Mouse (Mus musculus): Measurements from ENCODE around the gene Lrch3.
A peak's percentile ranks its signal among the peaks of the same experiment; 100 is the strongest.
"Not testable (repeated sequence)": the region's sequence is repeated elsewhere in the genome, so short reads cannot be mapped to it uniquely, and the experiment has no call there.

Lrch3 gene

GRCm38 (mm10) chr16:33056095-33056785 lies 142.3 kb downstream of the Lrch3 start, which contains the start of the genes Iqcg and Rpl35a:
Iqcg (minus strand) TSS chr16:33056218.
Rpl35a (plus strand) TSS chr16:33056453.
- DNase-seq, result peak; percentile 93 to 94

GRCm38 (mm10) chr16:33056786-33057185 lies 142.9 kb downstream of the Lrch3 start:
- DNase-seq, result peak in 1 of 2 experiments; percentile 37

- no peak for DNase-seq
These were observed 144.1 kb downstream of the Lrch3 start for GRCm38 (mm10) chr16:33058033-33058432.

- not testable (repeated sequence) for DNase-seq
These were observed 144.8 kb downstream of the Lrch3 start for GRCm38 (mm10) chr16:33058656-33059055.

- no peak for DNase-seq
These were observed 145.6 kb downstream of the Lrch3 start for GRCm38 (mm10) chr16:33059471-33059870.

- no peak for DNase-seq
These were observed 147.0 kb downstream of the Lrch3 start for GRCm38 (mm10) chr16:33060926-33061325.

- DNase-seq, result no peak
These were observed 147.5 kb downstream of the Lrch3 start for GRCm38 (mm10) chr16:33061400-33061799.

- DNase-seq, result peak; percentile 93 to 96
These were observed 148.3 kb downstream of the Lrch3 start, which contains the start of gene Lmln for GRCm38 (mm10) chr16:33062024-33062681. Lmln (plus strand) TSS chr16:33062521.

- no peak for DNase-seq
These were observed 148.8 kb downstream of the Lrch3 start for GRCm38 (mm10) chr16:33062682-33063131.

GRCm38 (mm10) chr16:33063267-33063666 lies 149.4 kb downstream of the Lrch3 start:
- peak in 1 of 2 experiments; percentile 8 for DNase-seq

GRCm38 (mm10) chr16:33064636-33065035 lies 150.7 kb downstream of the Lrch3 start:
- DNase-seq, result no peak

Measured in cerebellum, postnatal 25 days (tissue).